Mouse (Mus musculus): ENCODE measurements around the gene Prkg1. TPM values are rescaled to one million over a fixed set of nuclear protein-coding genes. Genes with fewer than 3 reads are reported as not detected.
A peak's percentile ranks its signal among the peaks of the same experiment; 100 is the strongest.

The Prkg1 gene
- polyA plus RNA-seq, 1 experiment from 2014 or later: 2.1 TPM

- H3K9ac ChIP-seq (ENCODE audit: low read depth, low read length): no peak overlapping the region
- peaks cover 4% of the 10 kb centered on the region; the same call in 1 of the 2 replicates for H3K4me1 ChIP-seq (ENCODE audit: control insufficient read depth, insufficient read depth, low read length)
- no peaks in the 10 kb centered on the region for H3K27me3 ChIP-seq (ENCODE audit: control insufficient read depth, insufficient read depth, low read length)
- H3K36me3 ChIP-seq (ENCODE audit: control insufficient read depth, insufficient read depth, low read length): no peaks in the 10 kb centered on the region
- H3K4me2 ChIP-seq (replicated peaks; ENCODE audit: low read depth, low read length): no peak overlapping the region
- 11% methylated on average over 4 of the region's 4 CpGs for WGBS
- H3K4me3 ChIP-seq (ENCODE audit: low read length): no peak overlapping the region
- no peak overlapping the region for H3K27ac ChIP-seq (ENCODE audit: low read depth, low read length)
- no peaks in the 10 kb centered on the region for H3K9me3 ChIP-seq (ENCODE audit: control insufficient read depth, low read length)
- ATAC-seq (ENCODE audit: low FRiP score, low TSS enrichment): peak; percentile 35; the same call in 1 of the 2 replicates
Measured at GRCm38 (mm10) chr19:31114690-31115089, 650.1 kb downstream of the Prkg1 start.

DNA sequence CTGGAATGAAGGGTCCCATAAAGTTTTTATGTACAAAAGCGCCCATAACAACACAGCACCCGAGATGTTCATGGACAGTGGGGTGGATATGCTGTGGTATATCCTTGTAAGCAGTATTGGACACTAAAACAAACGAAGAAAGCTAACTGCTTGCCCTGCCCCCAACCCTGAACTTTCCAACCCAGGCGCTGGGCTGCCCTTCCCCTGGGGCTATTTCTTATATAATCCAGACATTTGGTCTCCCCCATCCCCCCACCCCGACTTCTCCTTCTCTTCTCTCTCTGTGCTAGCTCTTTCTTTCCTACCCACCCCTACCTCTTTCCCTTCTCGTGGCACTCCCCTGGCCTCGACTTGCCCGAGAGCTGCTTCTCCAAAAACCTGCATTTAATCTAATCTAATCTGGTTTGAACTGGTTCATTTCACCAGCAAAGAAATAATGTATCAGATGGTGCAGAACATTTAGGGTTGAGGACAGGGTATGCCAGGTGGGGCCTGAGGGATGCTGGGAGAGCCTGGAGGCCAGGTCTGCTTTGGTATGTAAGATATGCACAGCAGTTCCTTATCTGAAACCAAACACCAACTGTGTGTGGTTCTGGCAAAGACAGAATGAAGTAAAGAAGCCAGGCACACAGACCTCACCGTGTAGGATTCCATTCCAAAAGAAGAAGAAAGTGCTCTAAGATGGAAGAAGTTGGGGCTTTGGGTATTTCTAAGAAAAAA, 657.8 kb downstream of the Prkg1 start:
- Histone ChIP-seq H3K9ac (ENCODE audit: low read depth, low read length) (no peak overlapping the region), H3K9me3 (ENCODE audit: control insufficient read depth, low read length) (no peaks in the 10 kb centered on the region), H3K27me3 (ENCODE audit: control insufficient read depth, insufficient read depth, low read length) (no peaks in the 10 kb centered on the region), H3K4me1 (ENCODE audit: control insufficient read depth, insufficient read depth, low read length) (no peaks in the 10 kb centered on the region; the same call in 1 of the 2 replicates), H3K27ac (ENCODE audit: low read depth, low read length) (no peak overlapping the region), H3K36me3 (ENCODE audit: control insufficient read depth, insufficient read depth, low read length) (no peaks in the 10 kb centered on the region), H3K4me2 (replicated peaks; ENCODE audit: low read depth, low read length) (no peak overlapping the region), H3K4me3 (ENCODE audit: low read length) (no peak overlapping the region)
- 33% methylated on average over 9 of the region's 9 CpGs for WGBS
- ATAC-seq (ENCODE audit: low FRiP score, low TSS enrichment): 0 out of 2 replicates have a peak, but pooled peaks have one; percentile 32

DNA sequence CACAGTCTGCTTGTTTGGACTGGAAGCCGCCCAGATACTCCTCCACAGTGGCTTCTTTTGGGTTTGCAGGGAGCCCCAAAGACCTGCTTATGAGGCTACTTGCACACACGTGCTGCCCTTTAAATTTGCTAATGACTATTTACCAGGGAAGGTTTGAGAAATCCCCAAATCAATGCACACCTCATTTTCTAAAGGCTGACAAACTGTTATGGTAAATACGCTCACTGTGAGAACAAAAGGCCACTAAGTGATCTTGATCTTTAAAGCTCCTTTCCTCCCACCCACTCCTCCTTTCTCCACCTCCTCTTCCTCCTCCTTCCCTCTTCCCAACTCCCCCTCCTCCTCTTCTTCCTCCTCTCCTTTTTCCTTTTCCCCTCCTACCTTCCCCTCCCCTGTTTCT, 658.8 kb downstream of the Prkg1 start:
- no peak overlapping the region for H3K9ac ChIP-seq (ENCODE audit: low read depth, low read length)
- no peak for ATAC-seq (ENCODE audit: low FRiP score, low TSS enrichment)
- H3K9me3 ChIP-seq (ENCODE audit: control insufficient read depth, low read length): no peaks in the 10 kb centered on the region
- 34% methylated on average over 3 of the region's 3 CpGs for WGBS
- no peak overlapping the region for H3K4me3 ChIP-seq (ENCODE audit: low read length)
- H3K4me1 ChIP-seq (ENCODE audit: control insufficient read depth, insufficient read depth, low read length): no peaks in the 10 kb centered on the region; the same call in 1 of the 2 replicates
- no peak overlapping the region for H3K27ac ChIP-seq (ENCODE audit: low read depth, low read length)
- no peak overlapping the region for H3K4me2 ChIP-seq (replicated peaks; ENCODE audit: low read depth, low read length)
- no peaks in the 10 kb centered on the region for H3K36me3 ChIP-seq (ENCODE audit: control insufficient read depth, insufficient read depth, low read length)
- no peaks in the 10 kb centered on the region for H3K27me3 ChIP-seq (ENCODE audit: control insufficient read depth, insufficient read depth, low read length)

- 79% methylated on average over 6 of the region's 6 CpGs for WGBS
- Histone ChIP-seq H3K27ac (ENCODE audit: low read depth, low read length) (no peak overlapping the region), H3K27me3 (ENCODE audit: control insufficient read depth, insufficient read depth, low read length) (no peaks in the 10 kb centered on the region), H3K9me3 (ENCODE audit: control insufficient read depth, low read length) (no peaks in the 10 kb centered on the region), H3K4me1 (ENCODE audit: control insufficient read depth, insufficient read depth, low read length) (no peaks in the 10 kb centered on the region; the same call in 1 of the 2 replicates), H3K4me3 (ENCODE audit: low read length) (no peak overlapping the region), H3K4me2 (replicated peaks; ENCODE audit: low read depth, low read length) (no peak overlapping the region), H3K9ac (ENCODE audit: low read depth, low read length) (no peak overlapping the region), H3K36me3 (ENCODE audit: control insufficient read depth, insufficient read depth, low read length) (no peaks in the 10 kb centered on the region)
- ATAC-seq (ENCODE audit: low FRiP score, low TSS enrichment): no peak
Measured at GRCm38 (mm10) chr19:31104764-31105163, 660.1 kb downstream of the Prkg1 start.

DNA sequence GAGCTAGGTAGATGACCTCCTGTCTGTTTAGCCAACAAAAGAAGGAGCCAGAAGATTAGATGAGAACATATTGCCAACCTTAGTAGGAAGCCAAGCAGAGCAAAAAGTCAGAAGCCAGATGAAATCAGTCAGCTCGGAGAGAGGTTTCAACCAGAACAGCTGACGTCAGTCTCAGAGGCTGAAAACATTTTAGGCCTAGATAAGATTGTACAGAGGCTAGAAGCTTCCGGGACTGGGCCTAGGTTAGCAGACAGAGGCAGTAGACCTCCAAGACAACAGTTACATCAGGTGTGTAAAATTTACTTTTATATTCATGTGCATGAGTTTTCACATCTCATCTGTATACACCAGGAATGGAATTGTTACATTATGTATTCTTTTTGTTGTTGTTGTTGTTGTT, 665.5 kb downstream of the Prkg1 start:
- no peaks in the 10 kb centered on the region for H3K4me1 ChIP-seq (ENCODE audit: control insufficient read depth, insufficient read depth, low read length)
- no peak overlapping the region for H3K4me2 ChIP-seq (replicated peaks; ENCODE audit: low read depth, low read length)
- H3K27me3 ChIP-seq (ENCODE audit: control insufficient read depth, insufficient read depth, low read length): no peaks in the 10 kb centered on the region
- H3K4me3 ChIP-seq (ENCODE audit: low read length): no peak overlapping the region
- H3K9ac ChIP-seq (ENCODE audit: low read depth, low read length): no peak overlapping the region
- H3K36me3 ChIP-seq (ENCODE audit: control insufficient read depth, insufficient read depth, low read length): no peaks in the 10 kb centered on the region
- H3K27ac ChIP-seq (ENCODE audit: low read depth, low read length): no peak overlapping the region
- H3K9me3 ChIP-seq (ENCODE audit: control insufficient read depth, low read length): no peaks in the 10 kb centered on the region
- 85% methylated on average over 3 of the region's 3 CpGs for WGBS
- ATAC-seq (ENCODE audit: low FRiP score, low TSS enrichment): no peak

GRCm38 (mm10) chr19:31097857-31098256, 667.0 kb downstream of the Prkg1 start:
- no peaks in the 10 kb centered on the region for H3K27me3 ChIP-seq (ENCODE audit: control insufficient read depth, insufficient read depth, low read length)
- no peak overlapping the region for H3K4me2 ChIP-seq (replicated peaks; ENCODE audit: low read depth, low read length)
- no peak overlapping the region for H3K4me3 ChIP-seq (ENCODE audit: low read length)
- no peak overlapping the region for H3K9ac ChIP-seq (ENCODE audit: low read depth, low read length)
- no peaks in the 10 kb centered on the region for H3K9me3 ChIP-seq (ENCODE audit: control insufficient read depth, low read length)
- no peaks in the 10 kb centered on the region for H3K4me1 ChIP-seq (ENCODE audit: control insufficient read depth, insufficient read depth, low read length)
- no peak for ATAC-seq (ENCODE audit: low FRiP score, low TSS enrichment)
- WGBS: 73% methylated on average over 3 of the region's 3 CpGs
- H3K27ac ChIP-seq (ENCODE audit: low read depth, low read length): no peak overlapping the region
- no peaks in the 10 kb centered on the region for H3K36me3 ChIP-seq (ENCODE audit: control insufficient read depth, insufficient read depth, low read length)

- H3K9ac ChIP-seq (ENCODE audit: low read depth, low read length): peak overlapping the region; percentile 77
- 95% methylated on average over 8 of the region's 8 CpGs for WGBS
- peaks cover 12% of the 10 kb centered on the region; the same call in 1 of the 2 replicates for H3K4me1 ChIP-seq (ENCODE audit: control insufficient read depth, insufficient read depth, low read length)
- peaks cover 9% of the 10 kb centered on the region for H3K9me3 ChIP-seq (ENCODE audit: control insufficient read depth, low read length)
- H3K36me3 ChIP-seq (ENCODE audit: control insufficient read depth, insufficient read depth, low read length): peaks cover 23% of the 10 kb centered on the region
- H3K4me3 ChIP-seq (ENCODE audit: low read length): peak overlapping the region; percentile 65
- no peak overlapping the region for H3K27ac ChIP-seq (ENCODE audit: low read depth, low read length)
- no peak for ATAC-seq (ENCODE audit: low FRiP score, low TSS enrichment)
- H3K27me3 ChIP-seq (ENCODE audit: control insufficient read depth, insufficient read depth, low read length): no peaks in the 10 kb centered on the region
- H3K4me2 ChIP-seq (replicated peaks; ENCODE audit: low read depth, low read length): peak overlapping the region; percentile 74
Measured at GRCm38 (mm10) chr19:31083761-31084160, 681.1 kb downstream of the Prkg1 start.

DNA sequence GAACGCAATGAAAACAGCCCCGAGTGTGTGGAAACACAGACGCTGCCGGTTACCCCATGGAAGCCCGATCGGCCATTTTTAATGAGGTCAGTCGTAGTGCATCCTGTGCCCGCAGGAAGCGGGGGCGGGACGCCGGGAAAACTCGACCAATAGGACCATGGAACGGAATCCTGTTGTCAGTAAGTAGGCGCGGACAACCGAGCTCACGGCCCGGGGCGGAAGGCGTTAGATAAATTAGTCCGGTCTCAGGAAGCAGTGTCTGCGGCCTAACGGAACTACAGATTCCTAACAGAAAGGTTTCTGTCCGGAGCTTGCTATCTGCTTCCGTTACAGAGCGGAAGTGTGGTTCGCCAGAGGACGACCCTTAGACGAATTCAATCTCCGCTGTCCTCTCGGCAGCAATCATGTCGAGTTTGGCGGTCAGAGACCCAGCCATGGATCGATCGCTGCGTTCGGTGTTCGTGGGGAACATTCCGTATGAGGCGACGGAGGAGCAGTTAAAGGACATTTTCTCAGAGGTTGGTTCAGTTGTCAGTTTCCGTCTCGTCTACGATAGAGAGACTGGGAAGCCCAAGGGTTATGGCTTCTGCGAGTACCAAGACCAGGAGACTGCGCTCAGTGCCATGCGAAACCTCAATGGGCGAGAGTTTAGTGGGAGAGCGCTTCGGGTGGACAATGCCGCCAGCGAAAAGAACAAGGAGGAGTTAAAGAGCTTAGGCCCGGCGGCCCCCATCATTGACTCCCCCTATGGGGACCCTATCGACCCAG, 682.0 kb downstream of the Prkg1 start, which contains the start of gene Cstf2t:
Gene Cstf2t (plus strand): TSS at position 176 of the 768 bp plus-strand sequence.
- peaks cover 23% of the 10 kb centered on the region for H3K36me3 ChIP-seq (ENCODE audit: control insufficient read depth, insufficient read depth, low read length)
- whole genome bisulfite sequencing: 5% methylated on average over 56 of the region's 56 CpGs
- peak within 1 kb of the TSS; percentile 77 for H3K9ac ChIP-seq (ENCODE audit: low read depth, low read length)
- H3K27ac ChIP-seq (ENCODE audit: low read depth, low read length): peak within 1 kb of the TSS; percentile 70; the same call in 1 of the 2 replicates
- peak within 1 kb of the TSS; percentile 65 for H3K4me3 ChIP-seq (ENCODE audit: low read length)
- peaks cover 12% of the 10 kb centered on the region; the same call in 1 of the 2 replicates for H3K4me1 ChIP-seq (ENCODE audit: control insufficient read depth, insufficient read depth, low read length)
- H3K4me2 ChIP-seq (replicated peaks; ENCODE audit: low read depth, low read length): peak within 1 kb of the TSS; percentile 74
- H3K9me3 ChIP-seq (ENCODE audit: control insufficient read depth, low read length): peaks cover 9% of the 10 kb centered on the region
- peak; percentile 100 for ATAC-seq (ENCODE audit: low FRiP score, low TSS enrichment)
- H3K27me3 ChIP-seq (ENCODE audit: control insufficient read depth, insufficient read depth, low read length): no peaks in the 10 kb centered on the region

Data from kidney, embryonic 14.5 days (tissue).